Mouse (Mus musculus): ENCODE data around the gene Spdl1. TPM values are rescaled to one million over a fixed set of nuclear protein-coding genes. Genes with fewer than 3 reads are reported as not detected.
A peak's percentile ranks its signal among the peaks of the same experiment; 100 is the strongest.

The Spdl1 gene
- polyA plus RNA-seq, 1 experiment from 2014 or later: 5.0 TPM

DNA sequence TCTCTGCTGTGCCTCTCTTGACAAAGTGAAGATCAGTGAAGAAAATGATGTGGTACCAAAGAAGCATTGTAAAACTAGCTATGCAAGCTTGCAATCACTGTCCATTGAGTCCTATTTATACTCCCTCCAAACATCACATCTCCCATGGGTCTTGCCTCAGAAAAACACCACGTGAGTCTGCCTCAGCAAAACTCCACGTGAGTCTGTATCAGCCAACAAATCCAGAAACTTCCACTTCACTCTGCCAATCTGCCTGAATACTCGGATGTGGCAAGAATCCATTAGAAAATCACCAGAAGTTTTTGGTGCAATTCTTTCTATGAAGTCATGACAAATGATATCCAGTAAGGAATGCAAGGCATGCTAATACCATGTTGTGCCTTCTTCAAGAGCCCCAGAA is 38.0 kb upstream of the Spdl1 start:
- Histone ChIP-seq H3K4me1 (replicated peaks; ENCODE audit: control insufficient read depth, insufficient read depth) (no peaks in the 10 kb centered on the region), H3K4me2 (replicated peaks; ENCODE audit: low read depth) (no peak overlapping the region), H3K27me3 (ENCODE audit: control insufficient read depth, insufficient read depth, low read length) (no peaks in the 10 kb centered on the region), H3K9ac (ENCODE audit: low read length) (no peak overlapping the region), H3K36me3 (ENCODE audit: control insufficient read depth, insufficient read depth, low read length) (no peaks in the 10 kb centered on the region), H3K4me3 (ENCODE audit: low read depth, low read length) (no peak overlapping the region), H3K27ac (replicated peaks) (no peak overlapping the region), H3K9me3 (ENCODE audit: control insufficient read depth, low read length) (no peaks in the 10 kb centered on the region)
- TF ChIP-seq CTCF (IDR thresholded peaks at IDR 0.05; ENCODE audit: low read depth) (no peak), EP300 (optimal IDR thresholded peaks at IDR 0.05) (no peak)
- DNase-seq (ENCODE audit: low spot score) (no peak), ATAC-seq (ENCODE audit: low FRiP score, low TSS enrichment) (no peak)
- 60% methylated on average over 3 of the region's 3 CpGs for WGBS

DNA sequence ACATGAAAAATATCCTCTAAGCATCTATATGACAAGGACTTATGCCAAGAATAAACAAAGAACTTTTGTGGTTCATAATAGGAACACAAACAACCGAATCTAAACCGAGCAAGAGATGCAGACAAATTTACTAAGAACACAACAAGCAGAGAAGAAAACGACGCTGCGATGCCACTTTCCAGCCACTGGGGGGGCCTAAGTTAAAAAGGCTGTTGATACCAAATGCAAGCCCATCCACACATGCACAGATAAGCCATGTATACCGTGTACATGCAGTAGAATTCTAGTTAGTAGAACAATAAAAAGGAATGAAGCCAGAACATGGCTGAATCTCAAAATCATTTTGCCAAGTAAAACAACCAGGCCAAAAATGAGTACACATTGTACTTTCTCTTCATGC is 35.2 kb upstream of the Spdl1 start:
- H3K27ac ChIP-seq (replicated peaks): no peak overlapping the region

DNA sequence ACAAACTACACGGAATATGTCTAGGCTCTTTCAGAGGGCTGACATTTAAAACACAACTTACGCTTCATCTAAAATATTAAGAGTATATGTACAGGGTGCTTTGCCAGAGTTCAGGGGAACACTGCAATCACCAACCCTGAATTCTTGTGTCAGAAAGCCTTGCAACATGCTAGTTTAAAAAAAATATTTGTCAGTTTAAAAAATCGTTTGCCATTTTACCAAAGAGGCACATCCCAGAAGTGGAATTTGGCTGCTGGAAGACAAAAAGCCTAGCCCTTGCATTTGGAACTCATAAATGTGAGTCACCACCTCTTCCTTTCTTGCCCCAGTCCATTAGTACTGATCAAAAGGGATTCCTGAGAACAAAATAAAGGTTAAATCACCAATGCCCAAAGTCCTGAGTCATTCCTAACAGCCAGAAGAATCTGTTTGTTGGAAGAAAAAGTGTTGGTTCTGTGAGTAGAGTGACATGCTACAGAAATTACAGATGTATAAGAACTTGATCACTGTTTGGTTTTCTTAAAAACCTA is 32.4 kb upstream of the Spdl1 start:
- no peak overlapping the region for H3K4me2 ChIP-seq (replicated peaks; ENCODE audit: low read depth)
- no peak for TF ChIP-seq EP300 (optimal IDR thresholded peaks at IDR 0.05)
- TF ChIP-seq CTCF (IDR thresholded peaks at IDR 0.05; ENCODE audit: low read depth): no peak
- H3K9ac ChIP-seq (ENCODE audit: low read length): no peak overlapping the region
- no peaks in the 10 kb centered on the region for H3K9me3 ChIP-seq (ENCODE audit: control insufficient read depth, low read length)
- WGBS: 58% methylated on average over 3 of the region's 3 CpGs
- H3K4me3 ChIP-seq (ENCODE audit: low read depth, low read length): no peak overlapping the region
- H3K27ac ChIP-seq (replicated peaks): no peak overlapping the region
- H3K36me3 ChIP-seq (ENCODE audit: control insufficient read depth, insufficient read depth, low read length): no peaks in the 10 kb centered on the region
- H3K27me3 ChIP-seq (ENCODE audit: control insufficient read depth, insufficient read depth, low read length): no peaks in the 10 kb centered on the region
- no peak for DNase-seq (ENCODE audit: low spot score)
- ATAC-seq (ENCODE audit: low FRiP score, low TSS enrichment): no peak
- H3K4me1 ChIP-seq (replicated peaks; ENCODE audit: control insufficient read depth, insufficient read depth): no peaks in the 10 kb centered on the region

More for the DNA sequence above, 35.2 kb upstream of the Spdl1 start:
- Histone ChIP-seq H3K4me1 (replicated peaks; ENCODE audit: control insufficient read depth, insufficient read depth) (no peaks in the 10 kb centered on the region), H3K4me3 (ENCODE audit: low read depth, low read length) (no peak overlapping the region), H3K36me3 (ENCODE audit: control insufficient read depth, insufficient read depth, low read length) (no peaks in the 10 kb centered on the region), H3K27me3 (ENCODE audit: control insufficient read depth, insufficient read depth, low read length) (no peaks in the 10 kb centered on the region), H3K4me2 (replicated peaks; ENCODE audit: low read depth) (no peak overlapping the region), H3K9me3 (ENCODE audit: control insufficient read depth, low read length) (no peaks in the 10 kb centered on the region), H3K9ac (ENCODE audit: low read length) (no peak overlapping the region)
- ATAC-seq (ENCODE audit: low FRiP score, low TSS enrichment): no peak
- TF ChIP-seq EP300 (optimal IDR thresholded peaks at IDR 0.05): no peak
- TF ChIP-seq CTCF (IDR thresholded peaks at IDR 0.05; ENCODE audit: low read depth): peak; percentile 52
- no peak for DNase-seq (ENCODE audit: low spot score)
- WGBS: 31% methylated on average over 6 of the region's 6 CpGs

DNA sequence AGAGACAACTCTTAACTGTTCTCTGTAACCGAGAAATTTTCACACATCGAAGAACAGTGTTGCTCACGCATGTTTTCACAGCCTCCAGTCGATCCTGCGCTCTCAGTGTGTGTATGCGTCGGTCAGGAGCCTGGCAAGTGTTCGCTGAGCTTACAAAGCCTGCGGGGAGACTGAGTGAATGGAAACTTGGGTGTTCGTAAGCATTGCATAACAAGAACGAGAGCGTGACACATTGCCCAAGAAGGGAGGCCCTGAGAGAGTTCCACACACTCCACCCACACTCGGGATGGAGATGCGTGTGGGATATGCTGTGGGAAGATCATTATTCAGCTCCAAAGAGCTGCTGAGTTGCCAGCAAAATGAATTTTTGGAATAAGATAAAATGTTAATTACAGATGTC is 31.7 kb upstream of the Spdl1 start:
- no peaks in the 10 kb centered on the region for H3K27me3 ChIP-seq (ENCODE audit: control insufficient read depth, insufficient read depth, low read length)
- H3K4me2 ChIP-seq (replicated peaks; ENCODE audit: low read depth): no peak overlapping the region
- no peaks in the 10 kb centered on the region for H3K4me1 ChIP-seq (replicated peaks; ENCODE audit: control insufficient read depth, insufficient read depth)
- TF ChIP-seq EP300 (optimal IDR thresholded peaks at IDR 0.05): no peak
- TF ChIP-seq CTCF (IDR thresholded peaks at IDR 0.05; ENCODE audit: low read depth): no peak
- no peaks in the 10 kb centered on the region for H3K36me3 ChIP-seq (ENCODE audit: control insufficient read depth, insufficient read depth, low read length)
- WGBS: 74% methylated on average over 14 of the region's 14 CpGs
- H3K27ac ChIP-seq (replicated peaks): no peak overlapping the region
- H3K9ac ChIP-seq (ENCODE audit: low read length): no peak overlapping the region
- ATAC-seq (ENCODE audit: low FRiP score, low TSS enrichment) (no peak), DNase-seq (ENCODE audit: low spot score) (no peak)
- no peaks in the 10 kb centered on the region for H3K9me3 ChIP-seq (ENCODE audit: control insufficient read depth, low read length)
- H3K4me3 ChIP-seq (ENCODE audit: low read depth, low read length): no peak overlapping the region

DNA sequence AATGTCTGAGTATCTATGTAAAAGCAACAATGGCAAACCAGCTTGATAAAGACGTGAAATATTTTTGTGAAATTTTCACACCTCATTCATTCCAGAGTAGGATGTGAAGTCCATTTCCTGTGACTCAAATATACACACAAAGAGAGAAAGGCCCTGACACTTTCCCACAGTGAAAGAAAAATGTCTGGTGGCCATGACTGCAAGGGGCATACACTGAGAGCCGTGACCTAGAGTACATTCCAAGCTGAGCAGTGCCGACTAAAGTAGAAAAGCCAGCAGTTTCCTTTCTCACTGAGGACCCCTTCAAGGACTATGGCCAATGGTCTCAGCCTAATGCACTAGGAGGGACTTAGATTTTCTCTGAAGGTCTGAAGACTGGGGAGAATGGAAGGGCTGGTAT is 23.2 kb upstream of the Spdl1 start:
- ATAC-seq (ENCODE audit: low FRiP score, low TSS enrichment): no peak
- no peak for DNase-seq (ENCODE audit: low spot score)
- no peaks in the 10 kb centered on the region for H3K9me3 ChIP-seq (ENCODE audit: control insufficient read depth, low read length)
- WGBS: 47% methylated on average over 3 of the region's 3 CpGs
- H3K36me3 ChIP-seq (ENCODE audit: control insufficient read depth, insufficient read depth, low read length): no peaks in the 10 kb centered on the region
- no peaks in the 10 kb centered on the region for H3K4me1 ChIP-seq (replicated peaks; ENCODE audit: control insufficient read depth, insufficient read depth)
- no peak for TF ChIP-seq EP300 (optimal IDR thresholded peaks at IDR 0.05)
- no peak for TF ChIP-seq CTCF (IDR thresholded peaks at IDR 0.05; ENCODE audit: low read depth)
- no peak overlapping the region for H3K4me2 ChIP-seq (replicated peaks; ENCODE audit: low read depth)
- H3K9ac ChIP-seq (ENCODE audit: low read length): no peak overlapping the region
- H3K27ac ChIP-seq (replicated peaks): no peak overlapping the region
- no peak overlapping the region for H3K4me3 ChIP-seq (ENCODE audit: low read depth, low read length)
- no peaks in the 10 kb centered on the region for H3K27me3 ChIP-seq (ENCODE audit: control insufficient read depth, insufficient read depth, low read length)

DNA sequence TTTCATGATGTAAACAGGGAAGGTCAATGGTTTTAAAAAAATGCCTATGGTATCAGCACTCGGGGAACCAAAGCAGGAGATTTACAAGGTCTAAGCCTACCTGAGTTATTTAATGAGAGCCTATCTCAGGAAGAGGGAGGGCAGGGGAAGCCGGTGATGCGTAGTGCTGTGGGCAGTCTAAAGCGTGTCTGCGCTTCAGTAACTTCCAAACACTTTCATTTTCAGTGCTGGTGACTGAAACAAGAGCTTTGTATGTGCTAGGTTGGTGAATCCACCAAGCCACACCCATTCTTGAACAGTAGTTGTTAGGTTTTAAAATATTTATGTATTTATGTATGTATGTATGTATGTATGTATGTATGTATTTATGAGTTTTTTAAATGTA is 12.8 kb upstream of the Spdl1 start:
- Histone ChIP-seq H3K9ac (ENCODE audit: low read length) (no peak overlapping the region), H3K4me1 (replicated peaks; ENCODE audit: control insufficient read depth, insufficient read depth) (no peaks in the 10 kb centered on the region), H3K9me3 (ENCODE audit: control insufficient read depth, low read length) (no peaks in the 10 kb centered on the region), H3K4me2 (replicated peaks; ENCODE audit: low read depth) (no peak overlapping the region; the same call in 1 of the 2 replicates), H3K27ac (replicated peaks) (no peak overlapping the region; the same call in 1 of the 2 replicates), H3K4me3 (ENCODE audit: low read depth, low read length) (no peak overlapping the region), H3K36me3 (ENCODE audit: control insufficient read depth, insufficient read depth, low read length) (no peaks in the 10 kb centered on the region), H3K27me3 (ENCODE audit: control insufficient read depth, insufficient read depth, low read length) (no peaks in the 10 kb centered on the region)
- ATAC-seq (ENCODE audit: low FRiP score, low TSS enrichment) (no peak), DNase-seq (ENCODE audit: low spot score) (no peak)
- WGBS: 64% methylated on average over 5 of the region's 5 CpGs
- TF ChIP-seq CTCF (IDR thresholded peaks at IDR 0.05; ENCODE audit: low read depth) (no peak), EP300 (optimal IDR thresholded peaks at IDR 0.05) (no peak)
